Mouse (Mus musculus) testis, postnatal 10 days (tissue): Measurements from ENCODE around the gene Sdhd.
"Not testable (repeated sequence)": the region's sequence is repeated elsewhere in the genome, so short reads cannot be mapped to it uniquely, and the experiment has no call there.

Experiments used
- DNase-seq: peaks from one replicate; pipeline ENCODE4 v3.0.0; 2021; ENCODE audit warnings: low spot score

The Sdhd gene

GRCm38 (mm10) chr9:50603189-50603997 lies at the start of gene Sdhd, which contains the start of gene Timm8b:
Gene Sdhd, minus strand, starts transcription at chr9:50603812.
Gene Timm8b, plus strand, starts transcription at chr9:50603910.
- peak; percentile 91 for DNase-seq

GRCm38 (mm10) chr9:50650503-50650902 lies 46.9 kb upstream of the Sdhd start:
- DNase-seq = no peak

- no peak for DNase-seq
Observed at GRCm38 (mm10) chr9:50646826-50647370, 43.3 kb upstream of the Sdhd start.

GRCm38 (mm10) chr9:50634270-50634669 lies 30.7 kb upstream of the Sdhd start:
- DNase-seq = no peak

- DNase-seq = no peak
Observed at GRCm38 (mm10) chr9:50633059-50633458, 29.4 kb upstream of the Sdhd start.

- DNase-seq = no peak
Observed at GRCm38 (mm10) chr9:50632016-50632688, 28.5 kb upstream of the Sdhd start.

- not testable (repeated sequence) for DNase-seq
Observed at GRCm38 (mm10) chr9:50630903-50631302, 27.3 kb upstream of the Sdhd start.

GRCm38 (mm10) chr9:50617794-50618330 lies 14.2 kb upstream of the Sdhd start:
- DNase-seq = no peak

GRCm38 (mm10) chr9:50616766-50617603 lies 13.4 kb upstream of the Sdhd start, which contains the start of the genes Pih1d2 and Nkapd1:
Gene Pih1d2, plus strand, starts transcription at chr9:50617321.
Gene Nkapd1, minus strand, starts transcription at chr9:50617464.
- peak; percentile 88 for DNase-seq

- DNase-seq = no peak
Observed at GRCm38 (mm10) chr9:50616161-50616560, 12.5 kb upstream of the Sdhd start.

GRCm38 (mm10) chr9:50612115-50612514 lies 8.5 kb upstream of the Sdhd start:
- no peak for DNase-seq

- no peak for DNase-seq
Observed at GRCm38 (mm10) chr9:50604338-50604737, 726 bp upstream of the Sdhd start.

GRCm38 (mm10) chr9:50603998-50604324 lies 349 bp upstream of the Sdhd start:
- DNase-seq = no peak

GRCm38 (mm10) chr9:50602055-50602845 lies 1.4 kb downstream of the Sdhd start:
- no peak for DNase-seq

GRCm38 (mm10) chr9:50601536-50601935 lies 2.1 kb downstream of the Sdhd start:
- DNase-seq = no peak

- no peak for DNase-seq
Observed at GRCm38 (mm10) chr9:50596973-50597372, 6.6 kb downstream of the Sdhd start.

GRCm38 (mm10) chr9:50594794-50595417 lies 8.7 kb downstream of the Sdhd start:
- no peak for DNase-seq

GRCm38 (mm10) chr9:50593544-50593943 lies 10.1 kb downstream of the Sdhd start:
- peak; percentile 50 for DNase-seq

GRCm38 (mm10) chr9:50592955-50593354 lies 10.7 kb downstream of the Sdhd start:
- DNase-seq = no peak

GRCm38 (mm10) chr9:50590856-50591518 lies 12.6 kb downstream of the Sdhd start:
- no peak for DNase-seq
